In genomic region chr13:97523523-97524412, GRCm38 (mm10) we compare ENCODE assay signal across 9 mouse cellular contexts.
DNase-seq lines count a peak whose midpoint lies in the region; ATAC-seq and TF ChIP-seq lines count a peak whose summit lies in the region.
"Had no signal": no experiment of that assay in that cellular context is flagged by ENCODE, and none has a peak within 500 bp of the region (broad histone marks: within the 10 kb centered on the region; RNA-seq: fewer than 3 reads in every experiment).

No protein-coding gene starts in this region.

- no peak for TF ChIP-seq CTCF in stomach, postnatal 0 days (IDR thresholded peaks at IDR 0.05; ENCODE audit: low read depth)

- no peaks in the 10 kb centered on the region for H3K27me3 ChIP-seq in lung, embryonic 16.5 days (ENCODE audit: control insufficient read depth, insufficient read depth, low read depth, low read length)
- H3K27me3 ChIP-seq in heart, embryonic 15.5 days: no peaks in the 10 kb centered on the region; the same call in 1 of the 2 replicates
- H3K27me3 ChIP-seq in stomach, postnatal 0 days (ENCODE audit: control insufficient read depth, insufficient read depth, low read length): no peaks in the 10 kb centered on the region
- H3K27me3 ChIP-seq in liver, embryonic 12.5 days (replicated peaks): no peaks in the 10 kb centered on the region

- no peak overlapping the region for H3K4me3 ChIP-seq in lung, embryonic 16.5 days (ENCODE audit: low read length)
- no peak overlapping the region for H3K4me3 ChIP-seq in heart, embryonic 15.5 days
- H3K4me3 ChIP-seq in stomach, postnatal 0 days (ENCODE audit: low read depth, low read length): no peak overlapping the region
- H3K4me3 ChIP-seq in liver, embryonic 12.5 days: no peak overlapping the region
- H3K4me3 ChIP-seq: erythroblast, embryonic 14.5 days had no signal

- no peaks in the 10 kb centered on the region for H3K9me3 ChIP-seq in lung, embryonic 16.5 days (ENCODE audit: control insufficient read depth, low read length)
- no peaks in the 10 kb centered on the region for H3K9me3 ChIP-seq in heart, embryonic 15.5 days (replicated peaks)
- no peaks in the 10 kb centered on the region for H3K9me3 ChIP-seq in stomach, postnatal 0 days (ENCODE audit: control insufficient read depth, low read length)
- H3K9me3 ChIP-seq in liver, embryonic 12.5 days (replicated peaks): no peaks in the 10 kb centered on the region

- no peak for ATAC-seq in lung, embryonic 16.5 days (ENCODE audit: low read depth)
- no peak for ATAC-seq in heart, embryonic 15.5 days (replicated peaks; ENCODE audit: insufficient number of reproducible peaks, insufficient read depth, low FRiP score, low read depth)
- ATAC-seq in stomach, postnatal 0 days (ENCODE audit: low FRiP score, low TSS enrichment): no peak
- ATAC-seq in liver, embryonic 12.5 days: no peak

- TF ChIP-seq EP300 in stomach, postnatal 0 days (optimal IDR thresholded peaks at IDR 0.05): no peak

- H3K4me2 ChIP-seq in lung, embryonic 16.5 days (ENCODE audit: low read depth, low read length): no peak overlapping the region
- no peak overlapping the region for H3K4me2 ChIP-seq in heart, embryonic 15.5 days
- H3K4me2 ChIP-seq in stomach, postnatal 0 days (replicated peaks; ENCODE audit: low read depth): no peak overlapping the region
- no peak overlapping the region for H3K4me2 ChIP-seq in liver, embryonic 12.5 days

- H3K4me1 ChIP-seq in lung, embryonic 16.5 days (replicated peaks; ENCODE audit: control insufficient read depth, insufficient read depth, low read length): peaks cover 15% of the 10 kb centered on the region
- peaks cover 12% of the 10 kb centered on the region; the same call in 1 of the 2 replicates for H3K4me1 ChIP-seq in heart, embryonic 15.5 days (replicated peaks)
- peaks cover 6% of the 10 kb centered on the region; the same call in 1 of the 2 replicates for H3K4me1 ChIP-seq in stomach, postnatal 0 days (replicated peaks; ENCODE audit: control insufficient read depth, insufficient read depth)
- H3K4me1 ChIP-seq in liver, embryonic 12.5 days: 0 out of 2 replicates have a peak, but pooled peaks cover 4% of the 10 kb centered on the region

- no peak for DNase-seq in lung, postnatal 25 days (ENCODE audit: low spot score)
- DNase-seq in kidney, postnatal 4 days: peak; percentile 30 to 52
- no peak for DNase-seq in stomach, postnatal 0 days (ENCODE audit: low spot score)
- DNase-seq in thymus, postnatal 14 days: no peak
- DNase-seq in layer of hippocampus, adult 11-12 months (ENCODE audit: low spot score): no peak

- H3K27ac ChIP-seq in lung, embryonic 16.5 days (ENCODE audit: low read length): 0 out of 2 replicates have a peak overlapping the region, but pooled peaks have one; percentile 3
- H3K27ac ChIP-seq in heart, embryonic 15.5 days: peak overlapping the region; percentile 53
- peak overlapping the region; percentile 24; the same call in 1 of the 2 replicates for H3K27ac ChIP-seq in stomach, postnatal 0 days (replicated peaks)
- no peak overlapping the region for H3K27ac ChIP-seq in liver, embryonic 12.5 days

- no peak overlapping the region for H3K9ac ChIP-seq in lung, embryonic 16.5 days (ENCODE audit: low read length)
- H3K9ac ChIP-seq in heart, embryonic 15.5 days: no peak overlapping the region
- no peak overlapping the region for H3K9ac ChIP-seq in stomach, postnatal 0 days (ENCODE audit: low read length)
- H3K9ac ChIP-seq in liver, embryonic 12.5 days: no peak overlapping the region

- WGBS in lung, embryonic 16.5 days: 34% methylated on average over 19 of the region's 19 CpGs
- 47% methylated on average over 19 of the region's 19 CpGs for WGBS in heart, embryonic 15.5 days
- 39% methylated on average over 19 of the region's 19 CpGs for WGBS in stomach, postnatal 0 days
- WGBS in liver, embryonic 12.5 days (ENCODE audit: insufficient replicate concordance): 57% methylated on average over 19 of the region's 19 CpGs

- no peaks in the 10 kb centered on the region for H3K36me3 ChIP-seq in lung, embryonic 16.5 days (ENCODE audit: control insufficient read depth, insufficient read depth, low read length)
- no peaks in the 10 kb centered on the region for H3K36me3 ChIP-seq in heart, embryonic 15.5 days
- no peaks in the 10 kb centered on the region for H3K36me3 ChIP-seq in stomach, postnatal 0 days (ENCODE audit: control insufficient read depth, insufficient read depth, low read length)
- no peaks in the 10 kb centered on the region for H3K36me3 ChIP-seq in liver, embryonic 12.5 days

Comparison
In these comparisons a context has a peak if more than half of its experiments do, and no peak if none do; other contexts are left out.
1. DNase-seq: peak in kidney, postnatal 4 days (2 of 2); none in lung, postnatal 25 days (single experiment), stomach, postnatal 0 days (single experiment), thymus, postnatal 14 days (single experiment) and layer of hippocampus, adult 11-12 months (single experiment).